Mouse (Mus musculus) spleen, postnatal 36 days (tissue): ENCODE results near the gene Cyp2d10.
"Not testable (repeated sequence)": the region's sequence is repeated elsewhere in the genome, so short reads cannot be mapped to it uniquely, and the experiment has no call there.

Source experiments
- DNase-seq, 2 experiments: peaks; one replicate each; pipeline ENCODE4 v3.0.0; 2022; ENCODE audit warnings: low spot score in 2 of 2, mixed read lengths in 1 of 2

Gene Cyp2d10

DNA sequence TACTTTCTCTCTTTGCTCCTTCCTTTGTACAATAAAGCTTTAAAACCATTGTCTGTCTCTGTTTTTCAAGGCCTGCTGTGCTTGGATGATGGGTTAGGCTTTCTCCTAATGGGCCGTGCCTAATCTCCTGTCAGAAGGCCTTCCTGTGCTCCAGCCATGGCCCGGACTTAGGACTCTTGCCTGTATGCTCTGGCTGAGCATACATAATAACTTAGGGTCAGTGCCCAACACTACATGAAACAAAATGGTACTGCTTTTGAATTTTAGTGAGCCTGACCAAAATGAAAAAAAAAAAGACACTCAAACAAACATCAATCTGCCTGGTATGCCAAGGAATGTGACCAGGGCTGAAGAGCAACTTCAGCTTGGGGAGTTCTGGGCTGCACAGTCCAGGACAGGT is 5.5 kb downstream of the Cyp2d10 start:
- DNase-seq: no peak

DNA sequence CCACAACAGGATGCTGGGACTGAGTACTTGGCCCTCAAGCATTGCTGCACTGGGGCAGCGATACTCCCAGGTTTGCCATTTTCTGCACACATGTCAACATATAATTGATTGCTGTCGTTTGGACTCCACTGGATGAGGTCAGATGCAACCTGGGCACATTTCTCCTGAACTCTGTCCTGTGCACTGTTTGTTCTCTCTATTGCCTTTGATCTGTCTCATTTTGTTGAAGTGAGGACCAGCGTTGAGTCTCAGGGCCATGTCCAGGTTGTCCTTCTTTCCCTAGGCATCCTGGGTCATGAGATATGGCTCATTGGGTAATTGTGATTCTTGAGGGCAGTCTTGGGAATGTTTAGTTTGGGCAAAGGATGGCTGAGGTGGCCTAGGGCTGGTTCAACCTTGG is 11.0 kb downstream of the Cyp2d10 start:
- DNase-seq: not testable (repeated sequence)

DNA sequence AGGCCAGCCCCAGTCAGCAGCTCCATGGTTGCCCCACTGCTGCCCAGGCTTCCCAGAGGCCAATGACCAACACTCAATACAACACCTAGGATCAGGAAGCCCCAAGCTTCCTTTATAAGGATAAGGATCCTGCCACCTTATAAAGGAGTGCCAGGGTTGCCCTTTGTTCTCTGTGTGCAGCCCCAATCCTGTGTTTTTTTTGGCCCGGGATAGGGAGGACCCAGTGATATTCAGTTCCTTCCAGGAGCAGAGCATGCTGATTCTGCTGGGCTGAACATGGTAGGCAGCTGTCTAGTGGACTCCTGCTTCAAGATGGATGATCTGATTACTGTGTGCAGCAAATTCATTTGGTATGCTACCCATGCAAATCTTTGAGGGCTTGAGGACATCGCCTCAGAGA is 13.1 kb downstream of the Cyp2d10 start, which contains the start of gene Cyp2d11:
Cyp2d11 (minus strand) TSS at position 101 of the 400 bp plus-strand sequence.
- not testable (repeated sequence) for DNase-seq

DNA sequence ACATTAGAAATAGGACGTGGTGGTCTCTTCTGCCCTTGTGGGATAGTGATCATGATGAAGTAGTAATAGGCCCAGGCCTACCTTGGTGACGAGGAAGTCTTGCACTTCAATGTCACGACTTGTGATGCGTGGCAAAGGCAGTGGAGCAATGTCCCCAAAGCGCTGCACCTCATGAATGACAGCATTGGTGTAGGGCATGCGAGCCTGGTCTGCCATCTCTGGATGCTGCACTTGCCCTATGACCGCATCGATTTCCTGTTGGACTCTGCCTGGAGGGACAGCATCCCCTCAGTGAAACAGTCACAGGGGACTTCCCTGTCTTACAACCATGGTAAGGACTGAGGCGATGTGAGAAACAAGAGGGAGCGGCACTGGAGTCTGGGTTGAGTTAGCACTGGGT is 17.1 kb downstream of the Cyp2d10 start:
- not testable (repeated sequence) for DNase-seq

DNA sequence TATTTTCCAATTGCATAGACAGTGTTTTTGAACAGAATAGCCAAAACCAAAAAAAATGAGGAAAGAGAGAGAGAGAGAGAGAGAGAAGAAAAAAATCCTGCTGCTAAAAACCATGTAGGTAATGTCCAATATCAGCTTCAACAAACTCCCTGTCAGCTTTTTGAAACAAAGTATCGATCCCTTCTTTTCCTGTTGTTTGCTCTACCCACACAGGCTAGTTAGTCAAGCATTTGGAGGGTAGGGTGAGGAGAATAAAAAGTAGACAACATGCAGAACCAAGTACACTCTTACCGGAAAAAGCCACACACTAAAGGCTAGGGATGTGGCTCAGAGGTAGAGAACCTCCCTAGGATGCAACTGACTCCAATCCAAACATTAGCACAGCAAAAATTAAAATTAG is 21.3 kb downstream of the Cyp2d10 start:
- no peak for DNase-seq

DNA sequence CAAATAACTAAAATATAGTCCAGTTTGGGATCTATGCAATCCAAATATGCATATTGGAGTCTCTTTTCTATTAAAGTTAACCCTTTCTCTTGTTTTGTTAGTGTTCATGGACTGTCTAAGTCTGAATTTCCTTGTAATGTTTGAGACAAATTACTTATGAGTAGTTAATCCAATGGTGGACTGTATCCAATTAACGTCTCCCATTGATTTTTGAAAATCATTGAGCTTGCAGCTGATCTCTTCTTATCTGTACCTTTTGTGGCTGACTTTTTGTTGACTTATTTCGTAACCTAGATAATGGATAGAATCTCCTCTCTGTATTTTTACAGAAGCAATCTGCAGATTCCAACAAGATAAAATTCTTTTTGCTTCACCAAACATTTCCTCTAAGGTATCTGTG is 24.6 kb downstream of the Cyp2d10 start:
- DNase-seq: no peak

DNA sequence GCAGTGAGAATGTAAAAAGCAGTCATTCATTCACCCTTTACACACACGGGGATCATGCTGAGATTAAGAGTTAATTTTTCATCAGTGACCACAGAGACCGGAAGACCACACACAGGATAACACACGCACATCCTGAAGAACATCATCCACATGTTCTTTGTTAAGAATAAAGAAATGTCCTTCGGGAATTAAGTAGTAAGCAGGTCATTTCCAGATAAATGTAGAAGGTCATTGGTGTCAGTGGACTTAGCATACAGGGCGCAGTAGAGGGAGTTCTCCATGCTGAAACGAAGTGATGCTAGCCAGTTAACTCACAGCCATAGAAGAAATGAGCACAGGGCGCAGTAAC is 26.3 kb downstream of the Cyp2d10 start:
- no peak for DNase-seq

DNA sequence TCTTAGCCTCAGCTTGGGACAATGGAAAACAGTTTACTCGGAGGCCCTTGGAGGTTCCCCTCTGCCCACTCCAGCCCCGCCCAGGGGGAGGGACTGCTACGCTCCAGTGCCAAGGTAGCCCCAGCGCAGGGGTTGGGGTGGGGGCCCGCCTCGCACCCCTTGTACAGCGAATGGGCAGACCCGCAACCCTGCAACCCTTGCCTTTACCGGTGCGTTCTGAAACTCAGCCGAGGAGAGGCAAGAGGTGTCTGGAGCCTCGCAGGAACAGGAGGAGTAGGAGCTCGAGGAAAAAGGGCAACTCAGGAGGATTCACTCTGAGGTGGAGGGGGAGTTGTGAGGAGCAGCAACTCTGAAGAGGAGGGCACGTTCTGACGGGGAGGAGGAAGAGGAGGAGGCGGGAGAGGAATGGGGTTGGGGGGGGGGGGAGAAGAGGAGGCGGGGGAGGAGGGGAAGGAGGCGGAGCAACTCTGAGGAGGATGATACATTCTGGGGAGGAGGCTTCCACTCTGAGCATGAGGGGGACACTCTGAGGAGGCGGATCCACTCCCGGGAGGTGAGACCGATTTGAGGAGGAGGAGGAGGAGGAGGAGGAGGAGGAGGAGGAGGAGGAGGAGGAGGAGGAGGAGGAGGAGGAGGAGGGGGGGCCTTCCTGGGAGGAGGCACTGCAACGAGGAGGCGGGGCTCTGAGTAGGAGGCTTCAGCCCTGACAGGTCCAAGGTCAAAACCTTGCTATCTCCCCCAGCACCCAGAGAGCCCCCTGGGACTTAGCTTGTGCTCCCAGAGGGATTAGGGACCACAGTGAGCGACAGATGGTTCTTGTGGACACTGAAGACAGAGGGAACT is 26.9 kb downstream of the Cyp2d10 start, which contains the start of gene Cyp2d22:
Cyp2d22 (minus strand) TSS at position 390 of the 843 bp plus-strand sequence.
- DNase-seq: peak; percentile 40 to 46

DNA sequence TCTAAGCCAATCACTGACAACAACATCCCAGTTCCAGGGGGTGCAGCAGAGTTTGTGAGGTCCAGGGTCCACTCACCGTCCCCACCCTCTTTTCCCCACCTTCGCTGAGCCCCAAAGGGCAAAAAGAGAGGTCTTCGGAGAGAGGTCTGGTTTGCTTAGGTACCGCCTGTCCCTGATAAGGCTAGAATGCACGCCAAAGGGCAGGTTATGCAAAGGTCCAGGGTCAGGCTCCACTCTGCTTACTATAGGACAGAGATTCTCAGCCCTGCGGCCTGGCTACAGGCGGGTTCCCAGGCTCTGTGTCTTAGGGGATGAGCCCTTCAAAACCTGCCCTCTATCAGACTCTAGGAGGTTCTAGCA is 27.5 kb downstream of the Cyp2d10 start:
- DNase-seq: no peak

DNA sequence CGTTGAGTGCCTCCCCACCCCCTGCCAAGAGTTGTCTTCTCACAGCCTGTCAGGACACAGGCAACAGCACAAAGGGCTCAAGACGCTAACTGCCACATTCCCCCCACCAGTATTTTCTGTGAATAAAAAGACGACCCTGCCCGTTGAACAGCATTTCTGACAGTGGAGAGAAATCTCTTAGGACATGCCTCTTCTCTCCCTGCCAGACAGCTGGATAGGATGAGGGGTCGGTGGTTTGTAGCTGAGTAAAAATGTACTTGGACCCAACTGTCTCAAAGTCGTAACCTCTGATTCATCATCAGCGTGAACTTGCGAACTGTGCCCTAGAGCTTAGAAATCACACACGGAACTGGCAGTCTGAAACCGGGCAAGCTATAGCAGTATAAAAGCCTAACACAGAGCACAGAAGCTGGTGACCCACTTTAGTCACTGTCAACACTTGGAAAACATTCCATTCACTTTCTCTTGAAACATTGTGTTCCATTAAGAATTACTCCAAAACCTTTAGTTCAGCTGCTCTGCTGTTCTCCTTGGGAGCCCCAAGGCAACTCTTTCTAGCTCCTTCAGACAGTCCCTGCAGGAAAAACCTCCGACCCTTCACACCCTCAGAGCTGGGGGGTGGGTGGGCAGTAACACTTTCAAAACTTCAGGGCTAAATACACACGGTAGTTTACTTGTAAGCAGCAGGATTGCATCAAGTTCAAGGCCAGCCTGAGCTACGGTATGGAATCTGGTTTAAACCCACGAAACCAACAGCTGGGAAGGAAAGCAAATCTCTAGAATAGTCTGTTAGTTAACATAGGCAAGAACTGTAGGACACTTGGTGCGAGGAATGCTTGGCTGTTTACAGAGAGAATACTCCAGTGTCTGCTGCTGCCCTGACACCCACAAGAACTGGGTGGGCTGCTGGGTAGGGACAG is 28.5 kb downstream of the Cyp2d10 start:
- no peak for DNase-seq

DNA sequence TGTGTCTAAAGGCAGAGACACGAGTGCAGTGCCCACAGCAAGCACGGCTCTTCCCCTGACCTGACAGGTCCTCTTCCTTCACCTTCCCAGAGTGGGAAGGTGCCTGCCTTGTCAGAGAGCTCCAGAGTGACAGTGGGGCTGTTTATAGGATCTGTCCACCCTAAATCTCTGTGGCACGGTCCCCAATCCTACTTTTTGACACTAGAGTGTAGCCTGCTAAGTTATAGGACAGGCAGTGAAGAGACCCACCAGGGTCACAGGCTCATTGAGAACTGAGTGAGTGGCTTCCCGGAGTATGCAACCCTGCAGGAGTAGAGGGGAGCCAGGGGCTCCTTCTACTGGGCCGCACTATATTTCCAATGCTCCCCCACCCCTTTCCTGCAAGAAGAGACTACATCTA is 29.3 kb downstream of the Cyp2d10 start:
- DNase-seq: no peak

DNA sequence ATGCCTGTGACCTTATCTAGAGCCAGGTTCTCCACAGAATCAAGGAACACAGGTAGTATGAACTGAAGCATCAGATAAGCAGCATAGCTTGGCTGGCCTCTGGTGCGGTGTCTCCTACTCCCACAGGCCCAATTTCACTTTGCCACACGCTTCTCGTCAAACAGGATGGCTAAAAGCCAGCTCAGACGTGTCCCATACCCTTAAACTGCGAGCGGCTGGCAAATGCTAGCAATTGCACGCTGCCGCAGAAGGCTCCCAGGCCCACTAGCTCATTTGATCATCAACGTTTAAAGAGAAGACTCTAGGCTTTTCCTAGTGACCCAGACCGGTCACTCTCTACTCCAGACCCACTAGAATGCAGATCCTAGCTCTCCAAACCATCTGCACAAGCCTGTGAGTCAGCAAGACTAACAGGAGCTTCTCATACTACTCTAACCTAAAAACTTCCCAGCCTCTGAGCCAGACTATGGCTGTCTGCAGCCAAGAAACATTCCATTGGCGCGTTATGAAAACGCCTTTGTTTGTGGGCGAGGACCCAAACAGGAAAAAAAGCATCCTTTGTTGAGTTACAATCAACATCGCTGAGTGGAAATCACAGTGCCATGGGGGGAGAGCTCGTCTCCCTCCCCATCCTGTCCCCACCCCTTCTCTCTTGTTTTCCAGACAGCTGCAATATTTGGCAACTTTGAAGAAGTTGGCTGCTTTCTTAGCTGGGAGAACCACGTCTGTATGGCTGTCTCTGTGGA is 30.4 kb downstream of the Cyp2d10 start:
- no peak for DNase-seq

DNA sequence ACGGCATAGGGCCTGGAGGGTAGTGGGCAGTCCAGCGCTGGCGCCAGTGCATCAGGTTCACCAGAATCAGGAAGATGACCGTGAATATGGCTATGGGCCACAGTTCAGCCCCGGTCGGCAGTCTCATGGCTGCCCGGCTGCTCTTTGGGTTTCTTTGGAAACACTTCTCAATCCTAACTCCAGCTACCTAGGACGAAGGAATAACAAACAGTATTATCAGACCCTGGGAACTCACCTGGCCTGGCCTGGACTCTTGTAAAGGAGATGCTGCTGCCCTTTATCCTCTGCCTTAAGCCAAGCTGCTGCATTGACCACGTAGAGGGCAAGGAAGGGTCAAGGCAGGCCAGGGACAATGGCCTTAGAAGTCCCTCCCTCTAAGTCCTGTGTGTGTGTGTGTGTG is 31.1 kb downstream of the Cyp2d10 start:
- DNase-seq: no peak

DNA sequence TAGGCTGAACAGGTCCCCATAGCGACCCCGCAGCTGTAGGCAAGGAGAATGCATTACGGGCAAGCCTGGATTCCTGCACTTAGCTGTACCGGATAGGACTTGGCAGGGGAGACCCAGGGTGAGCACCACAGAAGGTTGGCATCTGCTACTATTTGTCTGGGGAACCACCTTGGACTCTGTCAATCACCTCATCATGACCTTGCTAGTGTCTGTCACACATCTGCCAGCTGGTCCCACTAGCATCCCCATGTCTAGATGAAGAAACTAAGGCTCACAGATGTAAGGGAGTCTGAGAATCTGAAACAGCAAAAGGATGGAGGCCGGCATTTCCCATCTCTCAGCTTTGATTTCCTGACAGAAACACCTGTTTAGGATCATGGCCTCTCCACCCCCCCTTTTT is 32.6 kb downstream of the Cyp2d10 start:
- DNase-seq: no peak

DNA sequence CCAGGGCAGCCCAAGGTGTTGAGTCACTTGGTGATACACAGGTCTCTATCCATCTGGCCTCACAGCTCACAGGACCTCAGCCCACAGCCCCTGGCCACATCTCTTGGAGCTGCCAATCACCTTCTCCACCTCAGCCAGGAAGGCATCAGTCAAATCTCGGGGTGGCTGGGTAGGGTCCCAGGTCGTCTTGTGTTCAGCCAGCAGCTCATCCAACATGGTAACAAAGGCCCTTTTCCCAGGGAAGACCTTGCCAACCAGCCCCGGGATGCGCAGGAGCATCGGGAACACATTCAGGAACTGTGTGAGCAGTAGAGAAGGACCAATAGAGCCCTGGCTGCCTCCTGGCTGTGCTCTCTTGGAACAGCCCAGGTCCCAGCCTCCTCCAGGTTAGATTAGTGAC is 34.0 kb downstream of the Cyp2d10 start:
- DNase-seq: no peak

DNA sequence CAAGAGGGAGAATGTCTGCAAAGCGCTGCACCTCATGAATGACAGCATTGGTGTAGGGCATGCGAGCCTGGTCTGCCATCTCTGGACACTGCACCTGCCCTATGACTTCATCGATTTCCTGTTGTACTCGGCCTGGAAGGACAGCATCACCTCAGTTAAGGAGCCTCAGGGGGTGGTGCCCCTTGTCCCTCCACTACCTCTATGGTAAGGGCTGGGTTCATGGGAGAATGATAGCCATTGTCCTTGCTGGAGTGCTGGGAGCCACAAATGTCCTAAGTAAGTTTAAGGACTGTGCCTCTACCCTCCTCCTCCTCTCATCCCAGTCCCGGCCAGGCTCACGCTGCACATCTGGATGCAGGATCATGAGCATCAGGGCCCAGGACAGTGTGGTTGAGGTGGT is 34.5 kb downstream of the Cyp2d10 start:
- DNase-seq: no peak

DNA sequence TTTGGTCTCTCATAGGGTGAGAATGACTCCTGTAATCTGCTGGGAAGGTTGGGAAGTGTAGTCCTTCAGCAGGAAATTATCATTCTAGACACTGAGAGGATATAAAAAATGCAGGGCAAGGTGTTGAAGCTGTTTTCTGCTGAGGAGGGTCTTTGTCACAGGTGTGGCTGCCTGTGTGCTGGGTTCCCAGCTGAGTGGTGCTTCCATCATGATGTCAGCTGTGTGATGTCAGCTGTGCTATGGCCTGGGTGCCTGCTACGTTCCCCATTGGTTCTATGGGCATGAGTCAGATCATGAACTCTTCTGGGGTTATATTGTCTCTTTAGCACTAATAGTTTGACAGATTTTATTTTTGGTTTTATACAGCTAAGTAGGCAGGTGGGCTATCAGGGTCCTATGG is 38.1 kb downstream of the Cyp2d10 start:
- no peak for DNase-seq

DNA sequence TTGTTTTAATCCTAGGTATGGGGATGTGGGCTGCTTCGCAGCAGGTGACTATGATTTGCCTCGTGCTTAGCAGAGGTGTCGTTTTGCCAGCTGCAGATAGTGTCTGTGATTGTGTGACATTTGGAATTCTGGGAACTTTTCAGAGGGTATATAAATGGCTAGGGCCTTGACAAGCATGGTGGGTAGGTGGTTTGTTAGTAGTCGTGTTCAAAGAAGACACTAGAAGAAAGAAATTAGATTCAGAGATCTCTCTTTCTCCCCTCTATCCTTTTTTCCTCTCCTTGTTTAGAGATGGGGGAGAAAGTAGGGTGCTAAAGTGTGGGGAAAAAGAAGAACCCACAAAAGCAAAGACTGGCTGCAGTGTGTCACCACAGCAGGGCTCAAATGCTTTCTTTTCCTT is 38.8 kb downstream of the Cyp2d10 start:
- DNase-seq: no peak

DNA sequence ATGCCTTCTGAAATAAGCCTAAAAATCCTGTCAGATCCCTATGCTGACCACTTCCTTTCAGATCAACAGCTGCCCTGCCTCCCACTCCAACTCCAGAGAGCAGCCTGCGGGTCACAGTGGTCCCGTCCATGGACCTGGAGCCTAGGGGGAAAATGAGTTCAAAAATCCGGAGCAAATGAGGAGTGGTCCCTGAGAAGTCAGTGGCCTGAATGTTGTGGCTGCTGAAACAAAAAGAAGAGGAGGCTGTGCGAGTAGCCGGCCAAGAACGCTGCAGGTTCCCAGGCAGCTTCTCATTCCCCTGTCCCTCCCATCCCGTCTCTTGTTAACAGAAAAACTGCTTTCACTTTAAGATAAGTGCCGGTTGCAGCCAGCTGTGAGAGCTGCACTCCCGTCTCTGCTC is 42.4 kb downstream of the Cyp2d10 start:
- not testable (repeated sequence) for DNase-seq

DNA sequence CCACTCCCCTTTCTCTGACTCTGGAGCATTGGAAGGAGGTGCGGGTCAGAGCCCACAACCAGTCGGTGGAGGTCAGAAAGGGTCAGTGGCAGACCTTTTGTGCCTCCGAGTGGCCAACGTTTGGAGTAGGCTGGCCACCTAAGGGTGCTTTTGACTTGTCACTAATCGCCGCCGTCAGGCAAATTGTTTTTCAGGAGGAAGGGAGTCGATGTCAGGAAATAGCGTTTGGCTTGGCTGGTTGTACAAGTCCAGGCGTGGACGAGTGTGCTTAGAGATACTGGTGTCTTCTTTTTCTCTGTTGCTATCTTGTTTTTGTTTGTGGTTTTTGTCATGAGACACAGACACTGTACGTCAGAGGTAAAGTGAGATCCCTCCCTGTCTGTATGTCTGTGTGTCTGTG is 43.2 kb downstream of the Cyp2d10 start:
- not testable (repeated sequence) for DNase-seq

DNA sequence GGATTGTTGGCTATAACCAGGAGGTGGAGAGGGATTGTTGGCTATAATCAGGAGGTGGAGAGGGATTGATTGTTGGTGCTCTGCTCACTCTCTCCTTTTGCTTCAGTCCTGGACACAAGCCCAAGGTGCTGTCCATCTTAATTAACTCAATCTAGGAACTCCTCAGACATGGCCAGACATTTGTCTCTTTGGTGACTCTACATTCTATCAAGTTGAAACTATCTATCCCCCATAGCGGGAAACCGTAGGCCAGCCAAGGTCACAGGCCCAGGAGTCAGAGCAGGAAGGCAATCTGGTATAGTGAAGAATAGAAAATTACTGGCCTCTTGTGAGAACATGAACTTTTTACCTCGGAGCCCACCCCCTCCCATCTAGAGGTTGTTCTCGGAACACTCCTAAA is 44.8 kb downstream of the Cyp2d10 start:
- no peak for DNase-seq

DNA sequence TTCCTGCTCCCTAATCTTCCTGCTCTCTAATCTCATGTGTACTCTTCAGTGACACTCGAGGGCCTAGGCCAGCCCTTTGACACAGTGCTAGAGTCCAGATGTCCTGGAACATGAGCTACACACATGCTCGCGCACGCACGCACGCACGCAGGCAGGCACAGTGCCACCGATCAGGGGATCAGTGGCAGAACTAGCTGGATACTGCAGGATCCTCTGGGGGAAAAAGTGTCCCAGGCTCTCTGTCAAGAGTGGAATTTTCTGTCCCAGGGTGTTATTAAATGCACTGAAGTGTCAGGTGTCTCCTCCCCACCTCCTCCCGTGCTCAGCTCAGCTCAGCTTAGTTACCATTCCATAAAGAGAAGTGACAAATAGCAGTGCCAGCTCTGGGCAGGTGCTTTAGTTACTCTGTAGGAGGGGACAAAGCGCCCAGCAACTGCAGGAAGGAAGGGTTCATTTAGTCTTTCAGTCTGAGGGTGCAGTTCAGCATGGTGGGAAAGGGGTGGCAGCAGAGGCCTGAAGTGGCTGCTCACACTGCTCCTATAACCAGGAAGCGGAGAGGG is 45.5 kb downstream of the Cyp2d10 start:
- DNase-seq: no peak
